Mouse (Mus musculus): ENCODE measurements at regions not wholly inside any gene's neighbourhood (a gene's known extent, or its start where the extent isn't known, plus 50 kb on each side); places are given as distances from the start of the nearest gene placed in this dataset.
A peak's percentile ranks its signal among the peaks of the same experiment; 100 is the strongest.
"Not testable (repeated sequence)": the region's sequence is repeated elsewhere in the genome, so short reads cannot be mapped to it uniquely, and the experiment has no call there.

DNA sequence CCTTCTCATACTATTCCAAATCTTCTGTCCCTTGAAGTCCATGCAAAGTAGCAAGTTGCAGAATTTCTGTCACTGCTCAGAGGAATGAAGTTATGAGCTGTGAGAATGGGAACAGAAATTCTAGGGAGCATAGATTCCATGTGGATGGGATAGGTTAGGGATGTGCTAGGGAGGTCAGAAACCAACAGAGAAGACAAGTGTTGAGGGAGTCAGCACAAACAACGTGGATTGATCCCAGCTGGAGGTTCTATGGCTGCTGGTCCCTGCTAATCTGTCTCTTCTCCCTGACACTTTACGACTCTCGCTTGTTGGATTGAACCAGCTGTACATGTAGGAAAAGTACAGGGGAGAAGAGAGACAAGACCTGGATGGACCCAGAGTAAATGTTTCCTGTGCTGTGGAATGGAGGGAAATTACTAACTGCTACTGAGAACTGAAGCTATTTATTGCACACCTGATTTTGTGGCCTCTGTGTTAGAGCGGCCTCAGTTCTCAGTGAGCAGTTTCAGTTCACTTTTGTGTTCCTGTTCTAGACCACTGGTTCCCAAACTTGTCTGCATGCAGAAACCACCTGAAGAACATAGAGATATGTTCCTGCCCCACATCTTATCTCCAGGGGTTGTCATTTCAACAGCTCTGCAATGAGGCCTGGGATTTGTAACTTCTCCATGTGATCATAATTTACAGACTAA is 151.0 kb downstream of the Ube2e3 start:
- no peak for ATAC-seq (ENCODE audit: low TSS enrichment)

DNA sequence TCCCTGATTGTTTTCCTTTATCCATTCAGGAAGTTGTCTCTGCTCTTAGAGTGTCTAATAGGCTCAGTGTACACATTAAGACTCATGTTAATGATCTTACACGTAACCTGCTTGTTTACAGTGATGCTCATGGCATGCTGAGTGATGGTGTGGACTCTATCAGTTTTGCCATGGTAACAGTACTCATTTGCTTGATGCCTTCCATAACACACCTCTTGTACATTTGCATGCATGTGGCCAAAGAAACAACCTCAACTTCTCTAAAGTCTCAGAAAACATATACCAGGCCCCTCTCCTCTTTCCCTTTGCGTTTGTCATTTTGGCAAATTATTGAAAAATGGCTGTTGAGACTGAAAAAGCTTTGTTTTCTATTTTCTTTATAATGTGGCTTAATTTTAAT is 155.0 kb downstream of the Ube2e3 start:
- no peak for ATAC-seq (ENCODE audit: low TSS enrichment)

DNA sequence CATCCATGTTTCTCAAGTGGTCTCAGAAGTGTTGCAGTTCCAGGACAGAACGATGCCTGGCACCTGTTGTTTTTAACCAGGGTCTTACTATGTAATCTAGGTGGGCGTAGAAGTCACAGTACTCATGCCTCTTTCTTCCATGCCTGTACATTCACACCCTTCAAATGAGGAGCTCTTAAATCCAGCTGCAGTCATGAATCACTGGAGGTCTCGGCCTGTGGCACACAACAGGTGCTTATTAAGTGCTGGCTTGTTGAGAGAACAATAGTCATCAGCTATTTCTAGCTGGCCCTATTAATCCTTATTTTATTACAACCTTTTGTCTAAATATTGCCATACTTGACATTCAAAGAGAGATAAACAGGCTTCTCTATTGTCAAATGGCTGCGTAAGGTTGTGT is 157.8 kb downstream of the Ube2e3 start:
- ATAC-seq (ENCODE audit: low TSS enrichment) = no peak

DNA sequence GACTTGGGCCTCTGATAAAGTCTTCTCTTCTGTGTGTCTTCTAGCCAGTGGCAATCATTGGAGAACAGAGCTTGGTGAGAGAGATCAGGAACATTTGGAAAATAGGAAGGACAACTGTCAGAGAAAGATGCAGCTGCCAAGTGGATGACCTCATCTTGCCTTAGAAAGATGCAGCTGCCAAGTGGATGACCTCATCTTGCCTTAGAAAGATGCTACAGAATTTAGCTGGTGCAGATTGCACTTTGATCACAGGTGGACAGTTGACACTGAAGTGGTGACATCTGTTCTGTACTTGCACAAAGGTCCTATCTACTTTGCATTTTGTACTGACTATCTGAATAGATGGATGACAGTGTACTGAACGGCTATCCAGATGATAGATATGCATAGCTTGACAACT is 163.1 kb downstream of the Ube2e3 start:
- ATAC-seq (ENCODE audit: low TSS enrichment) = peak; percentile 47; the same call in 1 of the 2 replicates

- no peak for ATAC-seq (ENCODE audit: low TSS enrichment)
Observed at GRCm38 (mm10) chr2:79036296-79036695, 168.4 kb downstream of the Ube2e3 start.

GRCm38 (mm10) chr2:79038624-79039023 is 170.7 kb downstream of the Ube2e3 start:
- no peak; the same call in 1 of the 2 replicates for ATAC-seq (ENCODE audit: low TSS enrichment)

GRCm38 (mm10) chr2:79044804-79045203 is 176.9 kb downstream of the Ube2e3 start:
- ATAC-seq (ENCODE audit: low TSS enrichment) = not testable (repeated sequence)

DNA sequence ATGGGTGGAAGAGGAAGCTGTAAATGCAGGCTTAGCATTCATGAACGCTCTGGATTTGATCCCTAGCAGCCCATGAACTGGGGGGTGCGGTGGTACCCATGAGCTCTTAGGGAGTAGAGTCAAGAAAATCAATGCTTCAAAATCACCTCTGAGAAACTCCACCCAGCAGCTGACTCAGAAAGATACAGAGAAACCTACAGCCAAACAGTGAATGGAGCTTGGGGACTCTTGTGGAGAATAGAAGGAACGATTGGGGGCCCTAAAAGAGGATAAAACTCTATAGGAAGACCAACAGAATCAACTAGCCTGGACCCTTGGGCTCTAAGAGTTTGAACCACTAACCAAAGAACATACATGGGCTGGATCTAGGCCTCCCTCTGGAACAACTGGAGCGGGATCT is 177.6 kb downstream of the Ube2e3 start:
- ATAC-seq (ENCODE audit: low TSS enrichment) = no peak

DNA sequence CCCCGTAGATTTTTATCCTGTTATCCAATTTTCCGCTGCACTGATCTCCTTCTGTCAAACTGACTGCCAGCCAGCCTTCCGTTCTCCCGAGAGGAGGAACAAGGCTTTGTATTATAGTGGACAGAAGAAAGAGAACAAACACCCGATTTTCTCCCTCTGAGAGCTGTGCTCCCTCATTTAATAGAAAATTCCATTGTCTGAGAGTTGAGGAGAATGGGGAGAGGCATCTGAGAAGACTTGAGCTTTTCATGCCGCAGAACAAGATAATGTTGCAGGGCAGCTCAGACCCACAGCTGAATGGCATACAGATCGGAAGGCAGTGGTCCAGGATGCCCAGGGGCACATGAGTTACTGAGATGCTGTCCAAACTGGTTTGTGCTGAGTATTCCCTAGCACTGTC is 180.1 kb downstream of the Ube2e3 start:
- ATAC-seq (ENCODE audit: low TSS enrichment) = peak; percentile 87

- no peak for ATAC-seq (ENCODE audit: low TSS enrichment)
Observed at GRCm38 (mm10) chr2:79048777-79049537, 181.0 kb downstream of the Ube2e3 start.

DNA sequence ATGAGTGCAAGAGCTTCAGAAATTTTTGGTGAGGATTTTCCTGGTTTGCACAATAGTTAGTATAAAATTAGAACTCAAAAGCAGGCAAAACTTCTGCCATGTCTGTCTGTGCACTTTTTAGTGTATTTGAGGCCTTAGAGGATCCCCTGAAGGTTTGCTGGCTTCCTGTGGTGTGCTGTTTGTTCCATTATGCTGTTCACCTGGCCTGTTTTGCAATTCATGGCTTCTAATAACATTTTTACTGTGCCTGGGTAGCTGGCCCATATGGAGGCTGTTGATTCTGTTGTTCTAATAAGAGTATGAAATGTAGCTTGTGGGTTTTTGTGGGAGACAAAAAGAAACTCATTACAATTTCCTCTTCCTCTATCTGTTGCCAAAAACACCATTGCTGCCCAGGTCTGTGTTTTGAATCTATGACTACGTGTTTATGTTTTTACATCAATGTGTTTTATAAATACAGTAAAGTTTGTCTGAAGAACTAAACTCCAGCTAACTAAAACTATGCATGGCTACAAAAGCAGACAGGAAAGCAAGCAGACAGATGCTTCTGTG is 182.6 kb downstream of the Ube2e3 start:
- ATAC-seq (ENCODE audit: low TSS enrichment) = no peak

GRCm38 (mm10) chr2:79052226-79052625 is 184.3 kb downstream of the Ube2e3 start:
- no peak for ATAC-seq (ENCODE audit: low TSS enrichment)

GRCm38 (mm10) chr2:79056138-79056537 is 188.2 kb downstream of the Ube2e3 start:
- peak; percentile 73; the same call in 1 of the 2 replicates for ATAC-seq (ENCODE audit: low TSS enrichment)

GRCm38 (mm10) chr2:79059115-79059943 is 191.4 kb downstream of the Ube2e3 start:
- ATAC-seq (ENCODE audit: low TSS enrichment) = no peak

- no peak for ATAC-seq (ENCODE audit: low TSS enrichment)
Observed at GRCm38 (mm10) chr2:79059944-79060238, 192.0 kb downstream of the Ube2e3 start.

GRCm38 (mm10) chr2:79060320-79060719 is 192.4 kb downstream of the Ube2e3 start:
- no peak for ATAC-seq (ENCODE audit: low TSS enrichment)

GRCm38 (mm10) chr2:79061645-79062044 is 193.6 kb upstream of the Itga4 start:
- ATAC-seq (ENCODE audit: low TSS enrichment) = no peak

DNA sequence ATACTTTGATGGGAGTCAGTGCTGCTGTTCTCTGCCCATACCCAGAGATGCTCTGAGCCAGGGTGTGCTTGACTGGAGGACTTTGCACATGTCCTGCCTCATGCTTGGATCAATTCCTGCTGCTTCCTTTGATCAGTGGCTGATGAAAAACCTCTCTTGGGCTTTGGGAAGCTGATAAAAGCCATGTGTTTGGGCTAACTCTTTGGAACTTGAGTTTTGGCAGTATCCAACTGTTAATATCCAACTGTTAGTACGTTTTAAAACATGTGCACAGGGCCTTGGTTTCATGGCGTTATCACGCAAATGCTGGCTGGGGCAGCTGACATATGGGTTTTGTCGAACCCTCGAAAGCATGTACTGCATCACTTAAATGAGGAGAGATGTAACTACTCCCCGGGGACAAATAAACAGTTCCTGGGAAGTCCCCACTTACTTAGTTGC is 193.0 kb upstream of the Itga4 start:
- ATAC-seq (ENCODE audit: low TSS enrichment) = no peak

DNA sequence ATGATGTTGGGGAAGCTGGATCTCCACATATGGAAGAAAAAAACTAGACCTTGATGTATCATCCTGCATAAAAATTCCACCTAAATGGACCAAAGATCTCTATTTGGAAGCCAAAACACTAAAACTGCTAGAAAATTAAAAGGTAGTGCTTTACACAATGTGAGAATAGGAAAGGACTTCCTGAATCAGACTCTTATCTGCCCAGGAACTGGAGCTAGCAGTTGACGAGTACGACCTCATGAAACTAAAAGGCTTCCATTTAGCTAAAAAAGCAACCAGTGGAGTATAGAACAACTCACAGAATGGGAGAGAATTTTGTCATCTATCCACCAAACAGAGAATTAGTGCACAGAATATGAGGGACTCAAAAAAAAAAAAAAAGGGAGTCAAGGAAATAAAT is 191.6 kb upstream of the Itga4 start:
- no peak for ATAC-seq (ENCODE audit: low TSS enrichment)

DNA sequence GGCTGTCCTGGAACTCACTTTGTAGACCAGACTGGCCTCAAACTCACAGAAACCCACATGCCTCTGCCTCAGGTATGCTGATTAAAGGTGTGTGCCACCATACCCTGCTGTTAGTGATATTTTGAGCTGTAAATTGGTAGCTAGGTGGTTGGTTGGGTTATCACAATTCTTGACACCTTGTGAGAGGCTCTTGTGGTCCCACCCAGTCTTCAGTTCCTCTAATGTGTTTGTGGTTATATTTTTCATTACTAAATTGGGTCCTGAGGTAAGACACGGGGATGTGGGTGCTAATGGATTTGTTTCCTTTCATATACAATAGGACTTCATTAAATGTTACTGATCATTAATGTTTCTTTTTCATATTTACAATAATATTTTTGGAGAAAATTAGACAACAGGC is 189.9 kb upstream of the Itga4 start:
- ATAC-seq (ENCODE audit: low TSS enrichment) = no peak

DNA sequence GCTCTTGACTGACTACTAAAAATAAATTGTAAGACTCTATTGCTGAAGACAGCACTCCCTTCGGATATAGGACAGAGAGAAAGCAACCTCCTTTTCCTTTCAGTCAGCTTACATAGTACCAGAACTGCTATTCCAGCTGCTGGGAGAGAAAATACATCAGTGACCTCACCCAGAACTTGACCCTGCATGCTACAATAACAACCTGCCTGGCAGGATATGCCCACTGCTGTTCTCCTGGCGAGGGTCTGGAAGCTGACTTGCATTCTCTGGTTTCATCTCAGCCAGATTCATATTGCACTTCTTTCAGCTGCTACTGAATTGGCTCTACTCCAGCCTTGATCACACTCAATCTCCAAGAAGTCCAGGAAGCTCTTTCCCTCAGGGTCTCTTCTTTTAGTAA is 179.1 kb upstream of the Itga4 start:
- no peak for ATAC-seq (ENCODE audit: low TSS enrichment)

GRCm38 (mm10) chr2:79078836-79079394 is 176.3 kb upstream of the Itga4 start:
- no peak for ATAC-seq (ENCODE audit: low TSS enrichment)
